Mouse (Mus musculus) central nervous system, embryonic 11.5 days (tissue): ENCODE results near the gene 1110004F10Rik. TPM values are rescaled to one million over a fixed set of nuclear protein-coding genes. Genes with fewer than 3 reads are reported as not detected.

ENCODE experiments used
- polyA plus RNA-seq: library from polyadenylated mRNA; depleted of rRNA; stranded (reverse); fragments of >200 nt; gene quantifications from 2 replicates; pipeline ENCODE4 v1.2.3, GENCODE M21; 2012; rRNA removed

Gene 1110004F10Rik
- polyA plus RNA-seq, result 231 and 370 TPM in 2 replicates

DNA sequence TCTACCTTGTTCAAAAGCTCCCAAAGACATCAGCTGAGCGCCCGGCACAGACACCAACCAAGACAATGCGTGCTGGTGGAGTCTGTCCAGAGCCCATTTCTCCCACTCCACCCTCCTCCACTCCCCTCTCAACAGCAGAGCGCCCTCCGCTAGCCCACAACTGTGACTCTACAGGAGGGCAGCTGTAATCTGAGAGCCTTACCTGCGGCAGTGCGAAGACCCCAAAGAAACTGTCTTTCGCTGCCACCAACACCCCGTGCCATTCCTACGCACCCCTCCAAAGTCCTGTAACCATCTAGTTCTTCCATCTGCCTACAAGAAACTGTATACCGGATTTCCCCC lies at the start of gene 1110004F10Rik:
1110004F10Rik (plus strand) TSS at position 202 of the 342 bp plus-strand sequence.

DNA sequence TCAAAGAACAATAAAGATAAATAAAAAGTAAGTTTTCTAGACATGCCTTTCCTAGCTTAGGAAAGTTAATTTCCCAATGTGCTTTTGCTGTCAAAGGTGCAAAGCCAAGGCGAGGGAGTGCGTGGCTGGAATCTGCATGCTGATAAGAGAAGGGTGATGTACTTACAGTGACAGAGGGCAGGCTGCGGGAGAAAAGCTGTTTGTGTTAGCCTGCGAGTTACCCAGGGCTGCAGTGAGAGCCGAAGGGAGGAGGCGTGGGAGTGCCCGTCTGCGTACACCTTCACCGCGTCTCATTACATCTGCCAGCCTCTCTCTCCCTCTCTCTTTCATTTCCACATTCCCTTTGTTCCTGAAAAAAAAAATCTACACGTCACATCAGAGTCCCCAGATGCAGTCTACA lies 686 bp upstream of the 1110004F10Rik start, which contains the start of gene Sox6:
Sox6 (minus strand) TSS at position 286 of the 400 bp plus-strand sequence.

DNA sequence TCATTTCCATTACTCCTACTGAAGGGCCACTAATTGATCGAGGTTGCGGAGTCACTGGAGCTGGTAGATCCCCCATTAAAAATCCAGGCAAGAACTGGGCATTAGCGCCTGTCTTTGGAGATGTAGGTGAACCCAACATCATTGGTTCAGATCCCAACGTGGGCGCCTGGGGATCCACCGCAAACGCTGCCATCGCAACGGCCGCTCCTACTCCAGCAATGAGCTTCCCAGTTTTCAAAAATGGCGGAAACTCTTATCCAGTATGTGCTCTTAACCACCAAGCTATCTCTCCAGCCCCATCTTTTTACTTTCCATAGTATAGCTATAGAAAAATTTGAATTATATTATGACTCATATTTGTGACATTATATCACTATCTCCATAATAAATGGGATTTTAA lies 45.2 kb downstream of the 1110004F10Rik start, which contains the start of gene Gm4353:
Gm4353 (minus strand) TSS at position 270 of the 400 bp plus-strand sequence.

Other genes starting within 250 kb of the 1110004F10Rik start
- gene Sox6, start 601 bp upstream of the 1110004F10Rik start, polyA plus RNA-seq, result 10.1 and 16.1 TPM in 2 replicates
- 1.1 TPM in 2 replicates for gene Gm4353, start 45.2 kb downstream of the 1110004F10Rik start, polyA plus RNA-seq